Mouse (Mus musculus) urinary bladder, postnatal 10 days (tissue): ENCODE results near the gene Sh2d3c.

Experiments
- DNase-seq: peaks from one replicate; pipeline ENCODE4 v3.0.0; 2022; ENCODE audit warnings: low spot score

Gene Sh2d3c

GRCm38 (mm10) chr2:32699680-32700079 lies 21.2 kb upstream of the Sh2d3c start:
- DNase-seq: no peak

DNA sequence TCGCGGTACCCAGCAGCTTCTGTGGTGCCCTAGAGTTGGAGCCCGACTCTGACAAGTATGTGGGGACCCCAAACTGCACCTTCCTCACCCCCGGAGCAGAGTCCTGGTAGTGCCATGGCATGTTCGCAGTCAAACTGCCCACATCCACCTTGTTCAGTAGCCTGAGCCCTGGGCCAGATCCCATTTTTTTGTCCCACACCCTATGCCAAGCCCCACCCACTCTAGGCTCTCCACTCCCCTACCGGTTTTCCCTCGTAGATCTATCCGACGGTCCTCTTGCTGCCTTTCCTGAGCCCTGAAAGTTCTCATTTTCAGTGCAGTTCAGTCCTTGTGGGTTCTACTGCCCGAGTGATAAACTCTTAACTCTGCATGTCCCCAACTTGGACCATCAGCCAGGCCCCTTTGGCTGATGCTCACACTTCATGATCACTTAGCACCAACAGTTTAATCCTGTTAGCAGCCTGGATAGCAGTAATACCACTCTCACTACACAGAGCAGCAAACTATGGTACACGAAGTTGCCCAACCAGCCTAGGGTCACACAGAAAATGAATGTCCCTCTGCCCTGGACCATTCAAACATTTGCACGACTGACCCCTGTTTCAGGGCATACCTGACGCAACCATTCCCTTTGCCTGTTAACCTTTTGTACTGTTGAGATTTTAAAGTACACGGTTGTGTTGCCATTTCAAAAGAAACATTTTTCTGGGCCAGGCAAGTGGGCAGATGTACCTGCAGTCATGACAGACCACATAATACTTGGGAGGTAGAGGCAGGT lies 19.7 kb upstream of the Sh2d3c start:
- DNase-seq: no peak

DNA sequence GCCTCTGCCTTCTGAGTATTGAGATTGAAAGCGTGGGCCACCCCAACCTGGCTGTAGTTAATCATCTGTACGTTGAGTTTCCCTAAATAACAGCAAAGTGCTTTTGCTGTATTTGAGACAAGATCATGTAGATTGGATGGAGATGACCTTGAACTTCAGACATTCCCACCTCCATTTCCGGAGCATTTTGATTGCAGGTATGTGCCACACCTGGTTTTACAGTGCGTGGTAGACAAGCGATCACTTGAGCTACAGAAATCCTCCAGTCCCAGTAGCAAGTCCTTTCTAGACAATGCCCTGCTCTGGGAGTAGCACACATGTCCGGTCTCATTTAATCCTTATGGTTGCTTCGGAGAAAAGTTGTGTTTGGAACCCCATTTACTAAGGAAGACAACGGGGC lies 17.8 kb upstream of the Sh2d3c start:
- DNase-seq: no peak

DNA sequence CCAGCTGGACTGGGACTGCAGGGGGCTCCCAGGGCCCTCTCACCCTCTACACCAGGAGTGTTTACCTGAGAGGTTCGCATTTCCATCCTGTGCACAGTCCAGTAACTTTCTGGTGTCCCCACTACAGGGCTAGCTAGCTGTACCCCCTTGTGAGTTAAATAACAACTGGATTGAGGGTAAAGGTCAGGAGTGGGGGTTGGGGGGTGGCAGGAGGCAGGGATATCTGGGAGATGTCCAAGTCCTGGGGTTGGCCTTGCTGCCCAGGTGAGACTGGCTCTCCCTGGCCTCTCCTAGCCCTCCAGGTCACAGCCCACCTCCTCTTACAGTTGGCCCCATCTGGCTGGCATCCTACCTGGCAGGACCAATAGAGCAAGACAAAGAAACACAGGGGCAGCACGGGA lies 16.8 kb upstream of the Sh2d3c start, which contains the start of gene Fpgs:
Gene Fpgs, minus strand, starts transcription at position 125 of the 401 bp plus-strand sequence.
- no peak for DNase-seq

- DNase-seq: no peak
Observed at GRCm38 (mm10) chr2:32705018-32705417, 15.8 kb upstream of the Sh2d3c start.

- DNase-seq: no peak
Observed at GRCm38 (mm10) chr2:32706971-32707370, 13.9 kb upstream of the Sh2d3c start.

GRCm38 (mm10) chr2:32708643-32709042 lies 12.2 kb upstream of the Sh2d3c start:
- DNase-seq: no peak

DNA sequence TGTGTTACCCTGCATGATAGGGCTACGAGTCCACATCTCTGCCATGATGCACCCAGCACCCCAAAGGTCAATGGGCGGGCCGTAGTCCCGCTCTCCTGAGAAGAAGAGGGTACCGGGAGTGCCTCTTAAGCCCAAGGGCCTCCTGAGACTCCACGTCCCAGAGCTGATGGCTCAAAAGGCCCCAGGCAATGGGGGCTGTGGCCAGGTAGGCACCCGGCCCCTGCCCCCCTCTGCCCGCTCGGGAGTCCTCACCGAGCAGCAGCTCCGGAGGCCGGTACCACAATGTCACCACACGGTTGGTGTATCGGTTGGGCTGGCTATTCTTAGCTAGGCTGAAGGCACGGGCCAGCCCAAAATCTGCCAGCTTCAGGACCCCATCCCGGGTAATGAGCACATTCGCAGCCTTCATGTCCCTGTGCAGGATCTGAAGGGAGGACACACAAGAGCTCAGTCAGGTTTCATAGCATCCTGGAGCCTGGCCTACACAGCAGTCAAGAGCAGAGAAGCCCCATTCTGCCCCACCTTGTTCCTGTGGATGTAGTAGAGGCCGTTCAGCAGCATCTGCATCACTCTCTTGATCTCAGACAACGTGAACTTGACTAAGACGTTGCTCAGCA lies 11.2 kb upstream of the Sh2d3c start:
- DNase-seq: no peak

- DNase-seq: no peak
Observed at GRCm38 (mm10) chr2:32710425-32710824, 10.4 kb upstream of the Sh2d3c start.

- no peak for DNase-seq
Observed at GRCm38 (mm10) chr2:32711301-32712056, 9.4 kb upstream of the Sh2d3c start.

GRCm38 (mm10) chr2:32712108-32712551 lies 8.7 kb upstream of the Sh2d3c start:
- DNase-seq: peak; percentile 30

DNA sequence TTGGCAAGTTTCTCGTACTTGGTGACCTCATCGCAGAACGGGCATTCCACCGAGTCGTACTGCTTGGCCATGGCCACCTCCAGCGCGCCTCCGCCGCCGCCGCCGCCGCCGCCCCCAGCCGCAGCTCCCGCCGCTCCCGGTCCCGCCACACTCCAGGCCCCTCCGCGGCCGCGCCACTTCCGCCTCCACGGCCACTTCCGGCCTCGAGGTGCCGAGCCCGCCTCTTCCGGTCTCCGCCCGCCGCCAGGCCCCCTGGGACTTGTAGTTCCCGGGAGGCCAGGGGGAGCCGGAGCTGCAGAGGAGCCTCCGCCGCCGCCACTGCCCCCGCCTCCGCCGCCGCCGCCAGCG lies 8.3 kb upstream of the Sh2d3c start:
- peak; percentile 76 for DNase-seq

- peak; percentile 69 for DNase-seq
Observed at GRCm38 (mm10) chr2:32712934-32713817, 7.7 kb upstream of the Sh2d3c start, which contains the start of gene Cdk9. Cdk9 (minus strand) TSS chr2:32713076.

DNA sequence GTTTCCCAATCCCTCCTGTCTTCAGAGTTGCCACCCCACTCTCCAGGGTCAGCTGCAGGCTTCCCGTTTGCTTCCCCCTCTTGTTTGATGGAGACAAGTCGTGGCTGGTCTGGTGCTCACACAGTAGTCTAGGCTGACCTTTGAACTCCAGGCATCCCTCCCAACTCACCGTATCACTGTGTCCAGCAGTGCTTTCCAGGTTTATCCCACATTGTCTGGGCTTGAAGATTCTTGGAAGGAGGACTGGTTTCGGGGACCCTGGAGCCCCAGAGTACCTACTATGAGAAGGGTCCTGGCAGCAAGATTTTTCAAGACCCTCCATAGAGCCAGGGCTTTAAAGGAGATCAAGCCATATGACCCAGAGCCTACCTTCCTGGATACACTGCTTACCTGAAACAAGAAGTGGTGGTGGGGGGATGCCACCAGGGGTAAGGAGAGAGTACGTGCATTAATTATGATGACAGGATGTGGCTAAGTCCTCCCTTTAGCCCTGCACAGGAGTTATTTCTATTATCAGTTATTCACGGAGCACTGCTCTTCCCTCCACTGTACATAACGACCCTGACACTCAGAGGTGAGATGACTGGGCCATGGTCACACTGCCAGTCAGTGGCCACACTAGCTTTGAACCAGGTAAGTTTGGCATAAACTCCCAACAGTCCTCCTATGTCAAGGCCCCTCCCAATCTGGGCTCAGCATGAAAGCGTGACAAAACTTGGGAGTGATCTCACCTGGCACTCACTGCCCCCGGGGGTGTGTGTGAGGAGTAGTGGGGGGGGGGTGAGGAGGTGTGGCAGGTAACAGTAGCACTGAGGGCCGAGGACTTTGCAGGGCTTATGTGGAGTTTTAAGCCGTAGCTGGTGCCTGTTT lies 6.5 kb upstream of the Sh2d3c start:
- DNase-seq: no peak

DNA sequence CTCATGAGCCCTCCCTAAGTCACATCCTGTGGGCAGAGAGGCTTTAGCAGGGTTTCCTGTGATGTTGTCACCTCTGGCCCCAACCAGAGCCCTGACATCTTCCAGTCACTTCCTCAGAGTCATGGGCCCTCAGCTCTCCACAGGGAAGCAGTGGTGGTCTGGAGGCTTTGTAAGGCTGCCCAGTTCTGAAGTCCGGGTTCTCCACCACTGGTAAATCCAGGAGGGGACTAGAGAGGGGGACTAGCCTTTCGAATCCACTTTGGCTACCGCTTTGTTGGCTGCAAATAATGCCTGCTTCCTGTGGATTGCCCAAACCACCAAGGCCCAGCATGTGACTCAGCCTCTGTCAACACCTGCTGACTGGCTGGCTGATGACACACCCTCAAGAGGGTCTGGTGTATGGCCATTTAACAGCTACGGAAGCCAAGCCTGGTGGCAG lies 5.8 kb upstream of the Sh2d3c start:
- DNase-seq: no peak

GRCm38 (mm10) chr2:32718761-32719160 lies 2.1 kb upstream of the Sh2d3c start:
- DNase-seq: no peak

DNA sequence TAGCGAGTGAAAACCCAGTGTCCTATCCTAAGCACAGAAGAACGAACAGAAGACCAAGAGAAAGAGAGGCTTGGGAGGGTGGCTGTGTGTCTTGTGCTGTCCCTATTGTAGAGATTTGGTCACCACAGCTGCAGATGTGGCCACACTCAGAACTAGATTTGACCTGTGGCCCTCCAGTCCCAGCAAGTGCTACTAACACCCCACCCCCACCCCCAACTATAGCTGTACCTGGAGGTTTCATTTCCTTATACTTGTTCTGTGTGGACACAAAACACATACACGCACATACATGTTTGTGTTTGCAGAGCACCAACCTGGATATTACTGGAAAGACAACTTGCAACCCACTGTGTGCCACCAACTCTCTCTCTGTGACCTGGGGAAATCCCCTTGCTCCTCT lies 802 bp upstream of the Sh2d3c start:
- DNase-seq: no peak

GRCm38 (mm10) chr2:32722046-32722445 lies 1.2 kb downstream of the Sh2d3c start:
- DNase-seq: no peak

- no peak for DNase-seq
Observed at GRCm38 (mm10) chr2:32722581-32722980, 1.7 kb downstream of the Sh2d3c start.

DNA sequence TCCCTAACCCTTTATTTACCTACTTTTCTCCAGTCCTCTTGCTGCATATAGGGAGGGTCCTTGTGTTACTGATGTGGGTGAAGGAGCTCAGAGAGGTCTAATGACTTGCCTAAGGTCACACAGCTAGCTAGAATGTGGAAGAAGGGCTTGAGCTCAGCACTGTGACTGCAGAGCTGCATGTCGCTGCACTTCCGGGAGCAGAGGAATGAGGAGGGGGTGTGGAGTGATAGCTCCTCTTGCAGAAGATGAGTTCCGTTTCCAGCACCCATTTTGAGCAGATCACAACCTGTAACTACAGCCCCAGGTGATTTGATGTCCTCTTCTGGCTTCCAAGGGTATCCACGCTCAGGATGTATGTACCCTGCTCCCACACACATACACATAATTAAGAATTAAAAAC lies 3.3 kb downstream of the Sh2d3c start:
- DNase-seq: no peak
